Mouse (Mus musculus): ENCODE results near the gene Gipc2. TPM values are rescaled to one million over a fixed set of nuclear protein-coding genes. Genes with fewer than 3 reads are reported as not detected.
A peak's percentile ranks its signal among the peaks of the same experiment; 100 is the strongest.

Gene Gipc2
- total RNA-seq (2014; rRNA removed): 13.0 and 21.1 TPM in 2 replicates
- 10.3 and 12.8 TPM in 2 replicates for polyA plus RNA-seq (2015; fragmentation: Nextera tagmentation; extraction: Ambion mirVana)

DNA sequence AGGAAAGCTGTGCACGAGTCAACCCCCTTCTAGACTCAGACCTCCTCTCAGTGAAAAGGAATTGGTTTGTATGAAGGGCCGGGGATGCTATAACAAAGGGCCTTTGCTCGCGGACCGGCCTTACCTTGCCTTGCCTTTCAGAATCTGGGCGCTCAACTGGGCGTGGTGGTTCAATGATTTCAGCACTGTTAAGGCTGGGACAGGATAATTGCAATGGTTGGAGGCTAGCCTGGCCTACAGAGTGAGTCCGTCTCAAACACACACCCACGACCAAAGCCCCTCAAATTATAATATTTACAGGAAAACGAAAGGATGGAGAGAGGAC lies at the start of gene Gipc2:
Gene Gipc2 (minus strand): TSS at position 132 of the 325 bp plus-strand sequence.
- Histone ChIP-seq H3K36me3 (ENCODE audit: insufficient read depth, low read length) (no peaks in the 10 kb centered on the region), H3K27ac (ENCODE audit: low read depth, low read length) (peak within 1 kb of the TSS; percentile 82), H3K4me2 (ENCODE audit: low read depth, low read length, poor library complexity, severe bottlenecking) (peak within 1 kb of the TSS; percentile 71), H3K9ac (replicated peaks; ENCODE audit: low read length, poor library complexity, severe bottlenecking) (peak within 1 kb of the TSS; percentile 69), H3K4me1 (ENCODE audit: insufficient read depth, low read length) (no peaks in the 10 kb centered on the region), H3K9me3 (ENCODE audit: low read length) (no peaks in the 10 kb centered on the region), H3K4me3 (ENCODE audit: low read depth, low read length) (peak within 1 kb of the TSS; percentile 52), H3K27me3 (ENCODE audit: insufficient read depth, low read length) (no peaks in the 10 kb centered on the region)
- TF ChIP-seq CTCF (IDR thresholded peaks at IDR 0.05): no peak
- 4% methylated on average over 10 of the region's 10 CpGs for WGBS
- peak; percentile 57 for ATAC-seq (ENCODE audit: low FRiP score)
- DNase-seq (ENCODE audit: low spot score): no peak

DNA sequence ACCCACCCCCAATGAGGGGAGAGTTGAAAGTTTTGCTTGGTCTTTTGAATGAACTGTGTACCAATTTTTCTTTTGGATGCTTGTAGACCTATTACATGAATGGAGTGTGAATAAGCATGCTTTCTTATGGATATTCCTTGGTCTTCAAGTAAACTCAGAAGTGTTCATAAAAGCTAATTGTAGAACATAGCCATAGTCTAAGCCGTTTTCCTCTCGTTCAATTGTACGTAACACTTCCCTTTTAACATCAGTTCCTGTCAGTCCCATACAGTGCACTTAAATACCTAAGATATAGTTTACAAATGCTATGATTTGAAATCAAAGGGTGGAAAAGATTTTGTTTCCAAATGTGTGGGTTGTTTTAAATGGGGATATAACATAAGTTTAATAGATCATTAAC lies 47.4 kb upstream of the Gipc2 start:
- ATAC-seq (ENCODE audit: low FRiP score) (no peak), DNase-seq (ENCODE audit: low spot score) (no peak)
- H3K4me3 ChIP-seq (ENCODE audit: low read depth, low read length): peak overlapping the region; percentile 13; the same call in 1 of the 2 replicates
- peaks cover 11% of the 10 kb centered on the region; the same call in 1 of the 2 replicates for H3K36me3 ChIP-seq (ENCODE audit: insufficient read depth, low read length)
- peaks cover 16% of the 10 kb centered on the region for H3K4me1 ChIP-seq (ENCODE audit: insufficient read depth, low read length)
- H3K9me3 ChIP-seq (ENCODE audit: low read length): no peaks in the 10 kb centered on the region
- no peak for TF ChIP-seq CTCF (IDR thresholded peaks at IDR 0.05)
- H3K27me3 ChIP-seq (ENCODE audit: insufficient read depth, low read length): no peaks in the 10 kb centered on the region
- H3K9ac ChIP-seq (replicated peaks; ENCODE audit: low read length, poor library complexity, severe bottlenecking): no peak overlapping the region
- H3K4me2 ChIP-seq (ENCODE audit: low read depth, low read length, poor library complexity, severe bottlenecking): peak overlapping the region; percentile 34
- H3K27ac ChIP-seq (ENCODE audit: low read depth, low read length): no peak overlapping the region
- WGBS: 35% methylated on average over 3 of the region's 3 CpGs

DNA sequence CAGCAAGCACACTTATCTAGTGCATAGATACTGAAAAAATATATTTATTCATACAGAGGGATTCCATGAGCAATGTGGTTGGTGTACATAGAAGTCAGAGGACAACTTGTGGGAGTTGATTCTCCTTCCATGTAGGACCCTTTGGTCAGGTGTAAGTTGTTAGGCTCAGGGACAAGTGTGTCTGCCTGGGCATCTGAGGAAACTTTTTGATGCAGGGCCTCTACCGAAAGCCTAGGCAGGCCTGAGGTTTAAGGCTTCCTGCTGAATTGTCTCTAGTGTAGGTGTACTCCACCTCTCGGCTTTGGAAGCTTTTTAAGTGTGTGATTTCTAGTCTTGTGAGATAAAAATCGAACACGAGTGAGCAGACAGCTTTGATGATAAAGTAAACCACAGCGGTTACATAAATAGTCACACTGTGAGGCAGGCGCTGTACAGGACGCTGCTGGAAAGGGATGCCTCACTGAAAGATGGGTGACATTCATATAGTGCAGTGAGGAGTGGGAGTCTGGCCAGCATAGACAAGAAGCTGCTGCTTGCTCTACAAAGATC lies 45.8 kb upstream of the Gipc2 start:
- Histone ChIP-seq H3K4me1 (ENCODE audit: insufficient read depth, low read length) (peaks cover 17% of the 10 kb centered on the region), H3K4me2 (ENCODE audit: low read depth, low read length, poor library complexity, severe bottlenecking) (peak overlapping the region; percentile 91), H3K9me3 (ENCODE audit: low read length) (no peaks in the 10 kb centered on the region), H3K27me3 (ENCODE audit: insufficient read depth, low read length) (no peaks in the 10 kb centered on the region), H3K36me3 (ENCODE audit: insufficient read depth, low read length) (0 out of 2 replicates have a peak, but pooled peaks cover 4% of the 10 kb centered on the region), H3K4me3 (ENCODE audit: low read depth, low read length) (peak overlapping the region; percentile 59), H3K27ac (ENCODE audit: low read depth, low read length) (no peak overlapping the region), H3K9ac (replicated peaks; ENCODE audit: low read length, poor library complexity, severe bottlenecking) (peak overlapping the region; percentile 99)
- 28% methylated on average over 7 of the region's 7 CpGs for WGBS
- ATAC-seq (ENCODE audit: low FRiP score): no peak
- DNase-seq (ENCODE audit: low spot score): no peak
- no peak for TF ChIP-seq CTCF (IDR thresholded peaks at IDR 0.05)

DNA sequence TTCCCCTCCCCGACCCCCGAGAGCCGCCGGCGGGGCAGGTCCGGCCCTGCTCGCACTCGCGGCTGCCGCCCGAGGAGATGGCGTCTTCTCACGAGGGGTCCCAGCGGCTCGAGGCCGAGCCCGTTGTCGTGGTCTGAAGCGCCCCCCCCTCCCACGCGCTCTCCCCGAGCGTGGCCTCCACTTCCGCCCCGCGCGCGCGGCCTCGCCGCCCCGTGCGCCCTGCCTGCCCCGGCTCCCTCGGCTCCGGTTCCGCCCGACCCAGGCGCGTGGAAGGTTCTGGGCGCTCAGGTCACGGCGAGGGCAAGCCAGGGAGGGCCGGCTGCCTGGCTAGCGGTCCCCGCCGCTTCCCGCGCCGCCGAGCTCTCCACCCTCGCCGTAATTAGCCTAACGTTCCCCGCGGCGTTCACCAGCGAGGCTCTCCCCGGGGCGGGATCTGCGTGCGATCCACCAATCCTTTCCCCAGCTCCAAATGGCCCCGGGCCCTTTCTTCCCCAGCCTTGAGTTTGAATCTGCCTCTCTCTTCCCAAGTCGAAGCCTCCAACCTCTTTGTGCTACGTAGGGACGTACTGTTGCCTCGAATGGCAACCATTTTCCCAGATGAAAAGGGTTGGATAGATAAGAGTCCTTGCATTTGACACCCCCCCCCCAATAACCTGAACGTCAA lies 44.8 kb upstream of the Gipc2 start:
- DNase-seq (ENCODE audit: low spot score): peak; percentile 66
- no peaks in the 10 kb centered on the region for H3K36me3 ChIP-seq (ENCODE audit: insufficient read depth, low read length)
- peak; percentile 70 for ATAC-seq (ENCODE audit: low FRiP score)
- no peaks in the 10 kb centered on the region for H3K9me3 ChIP-seq (ENCODE audit: low read length)
- peak overlapping the region; percentile 59 for H3K4me3 ChIP-seq (ENCODE audit: low read depth, low read length)
- under 1% methylated on average over 56 of the region's 68 CpGs for WGBS
- peak overlapping the region; percentile 99 for H3K9ac ChIP-seq (replicated peaks; ENCODE audit: low read length, poor library complexity, severe bottlenecking)
- H3K4me2 ChIP-seq (ENCODE audit: low read depth, low read length, poor library complexity, severe bottlenecking): peak overlapping the region; percentile 91
- peak overlapping the region; percentile 100 for H3K27ac ChIP-seq (ENCODE audit: low read depth, low read length)
- TF ChIP-seq CTCF (IDR thresholded peaks at IDR 0.05): no peak
- H3K27me3 ChIP-seq (ENCODE audit: insufficient read depth, low read length): no peaks in the 10 kb centered on the region
- peaks cover 17% of the 10 kb centered on the region for H3K4me1 ChIP-seq (ENCODE audit: insufficient read depth, low read length)

DNA sequence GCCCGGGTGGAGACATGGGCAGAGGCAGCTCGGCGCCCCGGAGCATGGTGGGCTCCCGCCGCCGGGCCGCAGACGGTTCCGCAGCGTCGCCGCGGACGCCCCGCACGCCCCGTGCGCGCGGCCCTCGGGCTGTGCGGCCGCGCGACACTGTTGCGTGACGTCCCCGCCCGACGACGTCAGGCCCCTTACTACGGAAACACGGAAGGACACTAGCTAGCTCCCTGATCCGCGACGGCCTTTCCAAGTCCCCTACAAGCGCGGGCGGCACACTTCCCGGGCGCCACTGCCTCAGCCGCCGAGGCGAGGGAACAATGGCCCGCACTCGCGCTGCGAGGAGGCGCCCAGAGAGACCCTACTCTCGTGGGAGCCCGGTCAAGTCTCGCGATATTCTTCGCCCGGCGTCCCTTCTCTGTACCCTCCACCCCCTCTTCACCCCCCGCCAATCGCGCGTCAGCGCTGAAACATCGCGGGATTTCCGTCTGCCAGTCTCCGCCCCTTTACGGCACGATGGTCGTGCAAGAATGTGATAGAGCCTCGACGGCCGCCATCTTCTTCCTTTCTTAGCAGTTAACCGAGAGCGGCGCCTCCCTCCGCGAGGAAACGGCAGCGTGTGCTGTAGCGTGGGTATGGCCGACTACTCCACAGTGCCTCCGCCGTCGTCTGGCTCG lies 44.1 kb upstream of the Gipc2 start, which contains the start of the genes Dnajb4 and Fubp1:
Gene Dnajb4 (minus strand): TSS at position 336 of the 668 bp plus-strand sequence.
Gene Fubp1 (plus strand): TSS at position 456 of the 668 bp plus-strand sequence.
- H3K4me2 ChIP-seq (ENCODE audit: low read depth, low read length, poor library complexity, severe bottlenecking): peak within 1 kb of the TSS; percentile 91
- H3K27me3 ChIP-seq (ENCODE audit: insufficient read depth, low read length): no peaks in the 10 kb centered on the region
- peaks cover 17% of the 10 kb centered on the region for H3K4me1 ChIP-seq (ENCODE audit: insufficient read depth, low read length)
- WGBS: under 1% methylated on average over 70 of the region's 85 CpGs
- no peak for TF ChIP-seq CTCF (IDR thresholded peaks at IDR 0.05)
- no peaks in the 10 kb centered on the region for H3K36me3 ChIP-seq (ENCODE audit: insufficient read depth, low read length)
- peak within 1 kb of the TSS; percentile 100 for H3K27ac ChIP-seq (ENCODE audit: low read depth, low read length)
- H3K9me3 ChIP-seq (ENCODE audit: low read length): no peaks in the 10 kb centered on the region
- DNase-seq (ENCODE audit: low spot score) (peak; percentile 99), ATAC-seq (ENCODE audit: low FRiP score) (peak; percentile 97)
- H3K4me3 ChIP-seq (ENCODE audit: low read depth, low read length): peak within 1 kb of the TSS; percentile 59
- peak within 1 kb of the TSS; percentile 99 for H3K9ac ChIP-seq (replicated peaks; ENCODE audit: low read length, poor library complexity, severe bottlenecking)

Data from midbrain, postnatal 0 days (tissue).